Mouse (Mus musculus): ENCODE measurements around the gene Gm8104. TPM values are rescaled to one million over a fixed set of nuclear protein-coding genes. Genes with fewer than 3 reads are reported as not detected.
"Not testable (repeated sequence)": the region's sequence is repeated elsewhere in the genome, so short reads cannot be mapped to it uniquely, and the experiment has no call there.

Gm8104 gene
- not detected in 2 replicates for polyA plus RNA-seq (2015; fragmentation: Nextera tagmentation; extraction: Ambion mirVana)

GRCm38 (mm10) chr14:43100301-43100700 lies at the start of gene Gm8104:
TSS of gene Gm8104 (plus strand) at chr14:43100601.
- not testable (repeated sequence) for H3K36me3 ChIP-seq (replicated peaks; ENCODE audit: insufficient read depth, low read length); H3K9ac ChIP-seq (replicated peaks); H3K4me3 ChIP-seq (ENCODE audit: low read depth, low read length); H3K9me3 ChIP-seq (ENCODE audit: low read length); DNase-seq; H3K27ac ChIP-seq (ENCODE audit: low read depth); H3K4me1 ChIP-seq (ENCODE audit: insufficient read depth); H3K4me2 ChIP-seq (ENCODE audit: low read depth, low read length); ATAC-seq; H3K27me3 ChIP-seq (ENCODE audit: insufficient read depth, low read length)
- WGBS (ENCODE audit: insufficient replicate concordance): 48% methylated on average over 3 of the region's 3 CpGs

- not testable (repeated sequence) for H3K36me3 ChIP-seq (replicated peaks; ENCODE audit: insufficient read depth, low read length); H3K27me3 ChIP-seq (ENCODE audit: insufficient read depth, low read length); H3K4me3 ChIP-seq (ENCODE audit: low read depth, low read length); DNase-seq; H3K9ac ChIP-seq (replicated peaks); ATAC-seq; H3K9me3 ChIP-seq (ENCODE audit: low read length); H3K27ac ChIP-seq (ENCODE audit: low read depth); H3K4me2 ChIP-seq (ENCODE audit: low read depth, low read length); H3K4me1 ChIP-seq (ENCODE audit: insufficient read depth)
- WGBS (ENCODE audit: insufficient replicate concordance): 64% methylated on average over 3 of the region's 3 CpGs
These were observed 42.3 kb upstream of the Gm8104 start for GRCm38 (mm10) chr14:43058063-43058462.

- WGBS (ENCODE audit: insufficient replicate concordance): 62% methylated on average over 4 of the region's 4 CpGs
These were observed 40.2 kb upstream of the Gm8104 start for GRCm38 (mm10) chr14:43060179-43060578.

GRCm38 (mm10) chr14:43076543-43076942 lies 23.9 kb upstream of the Gm8104 start, which contains the start of gene Gm8094:
TSS of gene Gm8094 (minus strand) at chr14:43076643.
- H3K9ac ChIP-seq (replicated peaks); H3K27ac ChIP-seq (ENCODE audit: low read depth); H3K9me3 ChIP-seq (ENCODE audit: low read length); H3K4me3 ChIP-seq (ENCODE audit: low read depth, low read length); DNase-seq; ATAC-seq; H3K4me2 ChIP-seq (ENCODE audit: low read depth, low read length); H3K36me3 ChIP-seq (replicated peaks; ENCODE audit: insufficient read depth, low read length); H3K4me1 ChIP-seq (ENCODE audit: insufficient read depth); H3K27me3 ChIP-seq (ENCODE audit: insufficient read depth, low read length): not testable (repeated sequence)
- 79% methylated on average over 2 of the region's 2 CpGs for WGBS (ENCODE audit: insufficient replicate concordance)

More at GRCm38 (mm10) chr14:43060179-43060578, 40.2 kb upstream of the Gm8104 start:
- H3K4me1 ChIP-seq (ENCODE audit: insufficient read depth); H3K27me3 ChIP-seq (ENCODE audit: insufficient read depth, low read length); DNase-seq; ATAC-seq; H3K36me3 ChIP-seq (replicated peaks; ENCODE audit: insufficient read depth, low read length); H3K9me3 ChIP-seq (ENCODE audit: low read length); H3K4me3 ChIP-seq (ENCODE audit: low read depth, low read length); H3K4me2 ChIP-seq (ENCODE audit: low read depth, low read length); H3K9ac ChIP-seq (replicated peaks); H3K27ac ChIP-seq (ENCODE audit: low read depth): not testable (repeated sequence)

DNA sequence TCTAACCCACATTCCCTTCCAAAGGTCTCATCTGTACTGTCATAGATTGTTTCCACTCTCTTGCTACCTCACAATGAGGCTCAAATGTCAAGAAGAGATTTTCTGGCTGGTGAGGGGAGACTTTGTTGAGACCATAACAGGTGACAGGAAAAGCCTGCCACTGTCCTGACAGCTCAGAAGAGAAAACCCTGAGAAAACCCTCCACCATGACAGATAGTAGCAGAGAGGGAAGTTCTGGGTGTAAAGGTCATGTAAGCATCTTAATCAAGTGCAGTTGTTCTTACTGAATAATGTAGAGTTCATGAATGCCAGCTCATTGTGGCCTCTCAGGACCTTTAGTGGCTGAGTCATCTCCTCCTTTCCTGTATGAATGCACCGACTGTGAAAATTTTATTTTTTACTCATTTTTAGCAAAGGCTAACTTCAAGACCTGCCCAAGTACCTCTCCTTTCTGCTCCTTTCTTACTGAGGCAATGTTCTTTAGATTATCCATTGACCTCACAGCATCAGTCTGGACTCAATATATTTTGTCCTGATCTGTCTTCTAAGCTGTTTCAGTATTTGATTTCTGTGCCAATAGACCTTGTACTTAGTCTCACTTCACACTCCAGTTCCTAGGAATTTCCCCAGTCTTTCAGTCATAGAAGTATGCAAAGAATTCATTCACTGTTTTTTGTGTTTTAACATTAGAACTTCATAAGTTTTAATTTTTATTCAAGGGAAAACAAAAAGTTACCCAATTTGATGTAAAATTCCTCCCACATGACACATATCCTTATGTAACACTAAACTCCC lies 15.3 kb upstream of the Gm8104 start:
- H3K4me2 ChIP-seq (ENCODE audit: low read depth, low read length); ATAC-seq; DNase-seq; H3K27me3 ChIP-seq (ENCODE audit: insufficient read depth, low read length); H3K36me3 ChIP-seq (replicated peaks; ENCODE audit: insufficient read depth, low read length); H3K27ac ChIP-seq (ENCODE audit: low read depth); H3K9me3 ChIP-seq (ENCODE audit: low read length); H3K9ac ChIP-seq (replicated peaks); H3K4me1 ChIP-seq (ENCODE audit: insufficient read depth); H3K4me3 ChIP-seq (ENCODE audit: low read depth, low read length): not testable (repeated sequence)
- 69% methylated on average over 1 of the region's 1 CpGs for WGBS (ENCODE audit: insufficient replicate concordance)

DNA sequence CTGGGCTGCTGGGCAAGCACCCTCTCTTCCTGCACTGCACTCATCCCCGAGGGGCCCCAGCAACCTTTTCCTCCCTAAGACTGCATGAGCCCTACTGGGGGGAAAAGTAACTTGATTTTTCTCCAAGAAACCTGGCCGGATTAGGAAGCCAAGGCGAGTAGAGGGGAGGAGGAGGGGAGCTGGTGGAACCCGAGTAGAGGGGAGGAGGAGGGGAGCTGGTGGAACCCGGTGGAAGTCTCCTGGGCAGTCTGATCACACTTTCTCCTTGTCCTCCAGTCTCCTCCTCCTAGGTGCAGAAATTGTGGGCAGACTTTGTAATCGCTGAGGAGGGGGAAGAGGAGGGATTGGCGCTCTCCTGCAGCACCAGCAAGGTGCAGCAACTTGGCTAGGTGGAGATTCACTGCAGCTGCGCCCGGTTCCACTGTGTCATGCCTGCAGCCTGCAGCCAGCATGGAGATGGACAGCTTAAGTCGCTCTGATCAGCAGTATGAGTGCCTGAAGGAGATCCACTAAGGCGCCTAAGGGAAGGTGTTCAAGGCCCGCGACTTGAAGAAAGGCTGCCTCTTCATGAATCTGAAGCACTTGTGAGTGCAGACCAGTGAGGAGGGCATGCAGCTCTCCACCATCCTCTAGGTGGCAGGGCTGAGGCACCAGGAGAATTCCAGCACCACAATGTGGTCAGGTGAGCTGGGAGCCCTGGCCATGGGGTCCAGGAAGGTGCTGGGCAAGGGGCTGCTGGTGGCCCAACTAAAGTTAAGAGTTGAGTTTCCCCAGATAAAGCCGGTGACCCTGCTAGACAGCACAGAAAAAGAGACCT lies 11.1 kb upstream of the Gm8104 start:
- H3K9me3 ChIP-seq (ENCODE audit: low read length); H3K9ac ChIP-seq (replicated peaks); H3K4me1 ChIP-seq (ENCODE audit: insufficient read depth); ATAC-seq; H3K27me3 ChIP-seq (ENCODE audit: insufficient read depth, low read length); H3K4me3 ChIP-seq (ENCODE audit: low read depth, low read length); H3K27ac ChIP-seq (ENCODE audit: low read depth); DNase-seq; H3K36me3 ChIP-seq (replicated peaks; ENCODE audit: insufficient read depth, low read length); H3K4me2 ChIP-seq (ENCODE audit: low read depth, low read length): not testable (repeated sequence)
- 39% methylated on average over 1 of the region's 14 CpGs for WGBS (ENCODE audit: insufficient replicate concordance)

DNA sequence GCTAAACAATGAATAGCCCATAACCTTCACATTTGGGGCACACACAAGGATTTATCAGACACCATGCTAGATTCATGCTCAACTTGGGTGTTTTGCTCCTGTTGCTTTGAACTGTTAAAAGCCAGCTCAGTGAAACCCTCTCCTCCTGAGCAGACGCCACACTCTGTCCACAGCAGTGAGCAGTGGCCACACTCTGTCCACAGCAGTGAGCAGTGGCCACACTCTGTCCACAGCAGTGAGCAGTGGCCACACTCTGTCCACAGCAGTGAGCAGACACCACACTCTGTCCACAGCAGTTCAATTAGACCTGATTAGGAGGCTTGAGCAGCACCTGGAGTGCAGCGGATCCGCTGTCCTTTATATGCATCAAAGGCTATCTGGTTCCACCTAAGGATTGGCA lies 19.3 kb downstream of the Gm8104 start:
- not testable (repeated sequence) for H3K27me3 ChIP-seq (ENCODE audit: insufficient read depth, low read length); H3K4me2 ChIP-seq (ENCODE audit: low read depth, low read length); DNase-seq; H3K4me1 ChIP-seq (ENCODE audit: insufficient read depth); H3K9me3 ChIP-seq (ENCODE audit: low read length); H3K36me3 ChIP-seq (replicated peaks; ENCODE audit: insufficient read depth, low read length); H3K27ac ChIP-seq (ENCODE audit: low read depth); H3K4me3 ChIP-seq (ENCODE audit: low read depth, low read length); ATAC-seq; H3K9ac ChIP-seq (replicated peaks)
- WGBS (ENCODE audit: insufficient replicate concordance): 58% methylated on average over 1 of the region's 3 CpGs

GRCm38 (mm10) chr14:43126286-43126685 lies 25.9 kb downstream of the Gm8104 start:
- H3K9me3 ChIP-seq (ENCODE audit: low read length); H3K27me3 ChIP-seq (ENCODE audit: insufficient read depth, low read length); DNase-seq; H3K36me3 ChIP-seq (replicated peaks; ENCODE audit: insufficient read depth, low read length); H3K4me1 ChIP-seq (ENCODE audit: insufficient read depth); H3K27ac ChIP-seq (ENCODE audit: low read depth); H3K4me3 ChIP-seq (ENCODE audit: low read depth, low read length); H3K4me2 ChIP-seq (ENCODE audit: low read depth, low read length); H3K9ac ChIP-seq (replicated peaks); ATAC-seq: not testable (repeated sequence)
